Mouse (Mus musculus) midbrain, postnatal 0 days (tissue): ENCODE measurements at regions not wholly inside any gene's neighbourhood (a gene's known extent, or its start where the extent isn't known, plus 50 kb on each side); places are given as distances from the start of the nearest gene placed in this dataset.
A peak's percentile ranks its signal among the peaks of the same experiment; 100 is the strongest.

Source experiments
- ATAC-seq: fragments of 200-750 bp; cut with Nextera tagmentation; 2 replicates; pipeline ENCODE4 v1.8.0; 2017; ENCODE audit warnings: moderate number of reproducible peaks, mild to moderate bottlenecking, moderate TSS enrichment, moderate library complexity; ENCODE audit not compliant: low FRiP score
- DNase-seq: peaks from one replicate; pipeline ENCODE4 v3.0.0-alpha.2; 2015; ENCODE audit warnings: low spot score
- H3K27ac ChIP-seq: fragments of 300-500 bp; sonication (generic); 2 replicates; pipeline ENCODE4 v1.5.1; 2014; ENCODE audit warnings: low read depth, mild to moderate bottlenecking, low read length, mixed read lengths
- H3K27me3 ChIP-seq: fragments of 300-500 bp; sonication (generic); 2 replicates; pipeline ENCODE4 v1.6.1; 2014; ENCODE audit warnings: low read length, control low read depth, mixed read lengths; ENCODE audit not compliant: insufficient read depth
- H3K36me3 ChIP-seq: fragments of 300-500 bp; sonication (generic); 2 replicates; pipeline ENCODE4 v1.6.1; 2014; ENCODE audit warnings: low read length, control low read depth, mixed read lengths; ENCODE audit not compliant: insufficient read depth
- H3K4me1 ChIP-seq: fragments of 300-500 bp; sonication (generic); 2 replicates; pipeline ENCODE4 v1.6.1; 2014; ENCODE audit warnings: mild to moderate bottlenecking, control low read depth, antibody characterized with exemption, low read length, mixed read lengths; ENCODE audit not compliant: insufficient read depth
- H3K4me2 ChIP-seq: fragments of 300-500 bp; sonication (generic); 2 replicates; pipeline ENCODE4 v1.6.1; 2014; ENCODE audit warnings: low read depth, mild to moderate bottlenecking, low read length, mixed read lengths; ENCODE audit not compliant: poor library complexity, severe bottlenecking
- H3K4me3 ChIP-seq: fragments of 300-500 bp; sonication (generic); 2 replicates; pipeline ENCODE4 v1.5.1; 2014; ENCODE audit warnings: low read depth, mild to moderate bottlenecking, low read length, moderate library complexity
- H3K9ac ChIP-seq: fragments of 300-500 bp; sonication (generic); replicated peaks from 2 replicates; pipeline ENCODE4 v1.6.1; 2014; ENCODE audit warnings: mild to moderate bottlenecking, low read length, moderate library complexity, mixed read lengths; ENCODE audit not compliant: poor library complexity, severe bottlenecking
- H3K9me3 ChIP-seq: fragments of 300-500 bp; sonication (generic); 2 replicates; pipeline ENCODE4 v1.6.1; 2016; ENCODE audit warnings: low read length, control low read depth
- CTCF ChIP-seq: IDR thresholded peaks from 2 replicates; pipeline ENCODE4 v1.5.1; 2016; ENCODE audit warnings: antibody characterized with exemption, mild to moderate bottlenecking
- WGBS: fragments of 180-500 bp; shearing (Covaris S2); extraction: QIAGEN DNeasy Blood & Tissue Kit; methylation state at CpG from one replicate; pipeline ENCODE4 v1.1.7; 2014; 5-methylcytosine and 5-hydroxymethylcytosine counted together

GRCm38 (mm10) chr5:119052354-119052996 is 492.0 kb downstream of the Med13l start:
- DNase-seq, result no peak
- Histone ChIP-seq H3K4me2 (no peak overlapping the region), H3K36me3 (no peaks in the 10 kb centered on the region), H3K27me3 (no peaks in the 10 kb centered on the region), H3K27ac (no peak overlapping the region), H3K9ac (no peak overlapping the region), H3K4me1 (no peaks in the 10 kb centered on the region; the same call in 1 of the 2 replicates), H3K9me3 (no peaks in the 10 kb centered on the region), H3K4me3 (no peak overlapping the region)
- no peak for ATAC-seq
- 77% methylated on average over 11 of the region's 11 CpGs for WGBS
- TF ChIP-seq CTCF, result no peak

GRCm38 (mm10) chr5:119053738-119054137 is 493.3 kb downstream of the Med13l start:
- Histone ChIP-seq H3K36me3 (no peaks in the 10 kb centered on the region), H3K27me3 (no peaks in the 10 kb centered on the region), H3K9me3 (no peaks in the 10 kb centered on the region), H3K9ac (no peak overlapping the region), H3K4me3 (no peak overlapping the region), H3K27ac (no peak overlapping the region), H3K4me1 (no peaks in the 10 kb centered on the region; the same call in 1 of the 2 replicates), H3K4me2 (no peak overlapping the region)
- DNase-seq (no peak), ATAC-seq (no peak)
- WGBS, result 95% methylated on average over 8 of the region's 8 CpGs
- TF ChIP-seq CTCF, result peak; percentile 38

- Histone ChIP-seq H3K4me1 (no peaks in the 10 kb centered on the region; the same call in 1 of the 2 replicates), H3K4me3 (no peak overlapping the region), H3K4me2 (no peak overlapping the region), H3K9ac (no peak overlapping the region), H3K27ac (no peak overlapping the region), H3K9me3 (no peaks in the 10 kb centered on the region), H3K36me3 (no peaks in the 10 kb centered on the region), H3K27me3 (no peaks in the 10 kb centered on the region)
- no peak for ATAC-seq
- TF ChIP-seq CTCF, result no peak
- 62% methylated on average over 6 of the region's 6 CpGs for WGBS
- DNase-seq, result no peak
Measured at GRCm38 (mm10) chr5:119054393-119054792, 493.9 kb downstream of the Med13l start.

- no peak for ATAC-seq
- Histone ChIP-seq H3K4me3 (no peak overlapping the region), H3K9ac (no peak overlapping the region), H3K4me1 (no peaks in the 10 kb centered on the region; the same call in 1 of the 2 replicates), H3K36me3 (no peaks in the 10 kb centered on the region), H3K9me3 (no peaks in the 10 kb centered on the region), H3K4me2 (no peak overlapping the region), H3K27ac (no peak overlapping the region), H3K27me3 (no peaks in the 10 kb centered on the region)
- WGBS, result 13% methylated on average over 12 of the region's 12 CpGs
- no peak for DNase-seq
- no peak for TF ChIP-seq CTCF
Measured at GRCm38 (mm10) chr5:119055430-119055829, 495.0 kb downstream of the Med13l start.

GRCm38 (mm10) chr5:119057813-119058212 is 497.3 kb downstream of the Med13l start:
- Histone ChIP-seq H3K4me1 (no peaks in the 10 kb centered on the region; the same call in 1 of the 2 replicates), H3K9me3 (no peaks in the 10 kb centered on the region), H3K36me3 (no peaks in the 10 kb centered on the region), H3K27ac (no peak overlapping the region), H3K9ac (no peak overlapping the region), H3K4me3 (no peak overlapping the region), H3K27me3 (no peaks in the 10 kb centered on the region), H3K4me2 (no peak overlapping the region)
- DNase-seq, result no peak
- 82% methylated on average over 4 of the region's 4 CpGs for WGBS
- no peak for TF ChIP-seq CTCF
- no peak for ATAC-seq

GRCm38 (mm10) chr5:119058231-119058851 is 497.9 kb downstream of the Med13l start:
- Histone ChIP-seq H3K27ac (no peak overlapping the region), H3K4me1 (no peaks in the 10 kb centered on the region; the same call in 1 of the 2 replicates), H3K9ac (no peak overlapping the region), H3K4me3 (no peak overlapping the region), H3K9me3 (no peaks in the 10 kb centered on the region), H3K27me3 (no peaks in the 10 kb centered on the region), H3K4me2 (no peak overlapping the region), H3K36me3 (no peaks in the 10 kb centered on the region)
- WGBS, result 65% methylated on average over 10 of the region's 10 CpGs
- DNase-seq (no peak), ATAC-seq (no peak)
- no peak for TF ChIP-seq CTCF
